8 mouse cellular contexts compared by ENCODE assay signal in genomic region chr11:117349429-117350363, GRCm38 (mm10).
A peak's percentile ranks its signal among the peaks of the same experiment; 100 is the strongest.
DNase-seq lines count a peak whose midpoint lies in the region; ATAC-seq lines count a peak whose summit lies in the region.

No protein-coding gene starts in this region.

- no peak for DNase-seq in heart, adult 9 months (ENCODE audit: low spot score in 2 of 2)
- DNase-seq in CD4-positive, CD25-positive, alpha-beta regulatory T cell, adult 2 months (ENCODE audit: low read depth, low spot score), result peak; percentile 73
- DNase-seq in testis, postnatal 10 days (ENCODE audit: low spot score), result no peak
- no peak for DNase-seq in frontal cortex, adult 2 months (ENCODE audit: extremely low spot score in 1 of 2, low spot score in 1 of 2)
- no peak for DNase-seq in left cerebral cortex, postnatal 4 days

- WGBS in heart, embryonic 11.5 days (ENCODE audit: insufficient replicate concordance), result 43% methylated on average over 20 of the region's 20 CpGs
- WGBS in hindbrain, embryonic 12.5 days, result 34% methylated on average over 20 of the region's 20 CpGs
- WGBS in midbrain, embryonic 16.5 days, result 42% methylated on average over 20 of the region's 20 CpGs

- no peak overlapping the region for H3K4me3 ChIP-seq in heart, embryonic 11.5 days (ENCODE audit: low read depth, low read length)
- no peak overlapping the region for H3K4me3 ChIP-seq in hindbrain, embryonic 12.5 days
- no peak overlapping the region for H3K4me3 ChIP-seq in midbrain, embryonic 16.5 days (ENCODE audit: low read depth, low read length)

- H3K9ac ChIP-seq in heart, embryonic 11.5 days (ENCODE audit: low read depth, low read length), result peak overlapping the region; percentile 28; the same call in 1 of the 2 replicates
- H3K9ac ChIP-seq in hindbrain, embryonic 12.5 days, result peak overlapping the region; percentile 23; the same call in 1 of the 2 replicates
- H3K9ac ChIP-seq in midbrain, embryonic 16.5 days (ENCODE audit: low read depth, low read length), result peak overlapping the region; percentile 41; the same call in 1 of the 2 replicates

- H3K9me3 ChIP-seq in heart, embryonic 11.5 days (replicated peaks; ENCODE audit: control insufficient read depth, low read length), result no peaks in the 10 kb centered on the region
- H3K9me3 ChIP-seq in hindbrain, embryonic 12.5 days (replicated peaks), result no peaks in the 10 kb centered on the region
- no peaks in the 10 kb centered on the region for H3K9me3 ChIP-seq in midbrain, embryonic 16.5 days (replicated peaks; ENCODE audit: control insufficient read depth, low read length, poor library complexity, severe bottlenecking)

- no peak for ATAC-seq in heart, embryonic 11.5 days (replicated peaks; ENCODE audit: insufficient number of reproducible peaks, low FRiP score, low TSS enrichment)
- no peak for ATAC-seq in hindbrain, embryonic 12.5 days (ENCODE audit: low FRiP score)
- ATAC-seq in midbrain, embryonic 16.5 days, result no peak

- peak overlapping the region; percentile 18; the same call in 1 of the 2 replicates for H3K4me2 ChIP-seq in heart, embryonic 11.5 days
- peak overlapping the region; percentile 14; the same call in 1 of the 2 replicates for H3K4me2 ChIP-seq in hindbrain, embryonic 12.5 days (replicated peaks)
- H3K4me2 ChIP-seq in midbrain, embryonic 16.5 days (ENCODE audit: low read length), result no peak overlapping the region

- peak overlapping the region; percentile 22; the same call in 1 of the 2 replicates for H3K27ac ChIP-seq in heart, embryonic 11.5 days (ENCODE audit: low read depth, low read length)
- H3K27ac ChIP-seq in hindbrain, embryonic 12.5 days, result peak overlapping the region; percentile 65
- H3K27ac ChIP-seq in midbrain, embryonic 16.5 days (ENCODE audit: low read length), result 0 out of 2 replicates have a peak overlapping the region, but pooled peaks have one; percentile 19

- no peaks in the 10 kb centered on the region for H3K27me3 ChIP-seq in heart, embryonic 11.5 days (ENCODE audit: control insufficient read depth, insufficient read depth, low read length)
- no peaks in the 10 kb centered on the region for H3K27me3 ChIP-seq in hindbrain, embryonic 12.5 days
- H3K27me3 ChIP-seq in midbrain, embryonic 16.5 days (ENCODE audit: control insufficient read depth, insufficient read depth, low read depth, low read length), result no peaks in the 10 kb centered on the region

- H3K36me3 ChIP-seq in heart, embryonic 11.5 days (ENCODE audit: control insufficient read depth, insufficient read depth, low read length), result peaks cover 15% of the 10 kb centered on the region
- peaks cover 38% of the 10 kb centered on the region for H3K36me3 ChIP-seq in hindbrain, embryonic 12.5 days
- peaks cover 13% of the 10 kb centered on the region for H3K36me3 ChIP-seq in midbrain, embryonic 16.5 days (ENCODE audit: control insufficient read depth, insufficient read depth, low read length)

- peaks cover 62% of the 10 kb centered on the region for H3K4me1 ChIP-seq in heart, embryonic 11.5 days (ENCODE audit: control insufficient read depth, insufficient read depth, low read length)
- H3K4me1 ChIP-seq in hindbrain, embryonic 12.5 days, result peaks cover 63% of the 10 kb centered on the region
- H3K4me1 ChIP-seq in midbrain, embryonic 16.5 days (ENCODE audit: control insufficient read depth, insufficient read depth, low read length), result peaks cover 46% of the 10 kb centered on the region

- intact Hi-C loops in left cerebral cortex, postnatal 4 days (cut with DNase I), result loop anchor here (10.0 kb wide), 1 partner anchor 275 kb away; no protein-coding TSS in a partner anchor
